Mouse (Mus musculus): ENCODE results near the gene Arhgap10. TPM values are rescaled to one million over a fixed set of nuclear protein-coding genes. Genes with fewer than 3 reads are reported as not detected.

The Arhgap10 gene
- total and polyA plus RNA-seq, 3 experiments, result 16.9 to 32.5 (median 29.1) TPM

DNA sequence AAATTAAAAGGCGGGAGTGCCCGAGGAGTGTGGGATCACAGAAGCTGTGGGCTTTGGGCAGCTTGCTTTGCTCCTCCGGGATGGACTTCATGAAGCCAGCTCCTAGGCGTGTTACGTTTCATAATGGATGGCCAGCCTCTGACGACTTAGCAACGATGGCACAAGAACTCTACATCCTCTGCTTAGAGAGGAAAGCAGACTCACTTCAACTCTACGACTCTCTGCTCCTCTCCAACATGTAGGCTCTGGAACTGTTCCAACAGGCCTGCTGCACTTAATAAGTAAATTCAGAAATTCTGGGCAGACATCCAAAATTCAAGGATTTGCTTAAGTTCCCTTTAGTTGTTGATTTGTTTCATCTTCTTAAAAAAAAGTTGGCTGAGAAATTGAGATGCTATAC is 303.1 kb downstream of the Arhgap10 start:
- DNase-seq, result peak; percentile 9

DNA sequence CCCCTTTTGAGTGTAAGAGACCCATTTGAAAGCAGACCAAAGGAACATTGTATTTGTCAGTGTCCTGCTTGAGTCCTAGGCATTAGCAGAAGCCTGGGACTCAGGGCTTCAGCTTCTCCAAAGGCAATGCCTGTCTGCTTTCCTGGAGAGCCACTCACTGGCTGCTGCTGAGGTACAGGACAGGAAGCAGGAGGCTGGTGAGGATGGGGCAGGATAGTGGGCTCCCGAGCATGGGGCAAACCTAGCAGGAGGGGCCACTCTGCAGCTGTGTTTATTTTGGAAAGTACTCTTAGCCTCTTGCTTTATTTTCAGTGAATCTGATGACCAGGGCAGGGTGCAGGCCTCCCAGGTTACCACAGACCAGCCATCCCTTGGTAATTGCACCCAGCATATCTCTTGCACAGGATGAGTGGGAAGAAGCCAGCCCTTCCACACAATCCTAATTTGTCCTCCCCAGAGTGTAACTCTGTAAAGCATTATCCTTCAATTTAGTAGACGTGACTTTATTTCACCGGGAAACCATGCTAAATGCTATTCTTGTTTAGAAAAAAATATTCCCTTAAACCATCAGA is 303.8 kb downstream of the Arhgap10 start:
- DNase-seq, result no peak

DNA sequence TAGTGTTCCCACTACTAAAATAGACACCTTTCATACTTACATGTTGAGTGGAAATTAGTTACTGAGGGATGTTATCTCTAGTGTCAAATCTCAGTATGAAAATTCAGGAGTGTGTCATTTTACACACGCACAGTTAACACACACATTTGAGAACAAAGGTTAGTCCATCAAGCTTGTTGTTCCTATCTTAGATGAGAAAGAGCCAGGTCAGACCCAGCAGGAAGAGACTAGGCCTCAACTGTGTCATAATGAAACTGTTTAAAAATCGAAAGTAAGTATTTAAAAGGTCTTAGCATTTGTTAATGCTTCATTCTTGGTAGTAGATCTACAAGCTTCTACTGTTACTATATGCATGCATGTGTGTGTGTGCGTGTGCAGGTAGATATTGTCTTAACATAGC is 308.5 kb downstream of the Arhgap10 start:
- no peak for DNase-seq

Other genes with a start within 250 kb of the Arhgap10 start
- gene Prmt9, start 31.4 kb upstream of the Arhgap10 start, total RNA-seq (2021), result 10 to 100 TPM; 14.6 to 15.1 TPM
- 8.6 and 11.5 TPM in 2 replicates for gene Prmt9, start 31.4 kb upstream of the Arhgap10 start, polyA plus RNA-seq (2012; rRNA removed)
- 10 to 100 TPM; 35.6 to 36.9 TPM for gene Tmem184c, start 92.7 kb upstream of the Arhgap10 start, total RNA-seq (2021)
- 10.1 and 10.2 TPM in 2 replicates for gene Tmem184c, start 92.7 kb upstream of the Arhgap10 start, polyA plus RNA-seq (2012; rRNA removed)
- 10 to 100 TPM; 20.0 to 22.3 TPM for gene Ednra, start 206.5 kb upstream of the Arhgap10 start, total RNA-seq (2021)
- 5.8 and 7.3 TPM in 2 replicates for gene Ednra, start 206.5 kb upstream of the Arhgap10 start, polyA plus RNA-seq (2012; rRNA removed)